Comparison of ENCODE assay signal across 14 mouse cellular contexts in the genomic region with DNA sequence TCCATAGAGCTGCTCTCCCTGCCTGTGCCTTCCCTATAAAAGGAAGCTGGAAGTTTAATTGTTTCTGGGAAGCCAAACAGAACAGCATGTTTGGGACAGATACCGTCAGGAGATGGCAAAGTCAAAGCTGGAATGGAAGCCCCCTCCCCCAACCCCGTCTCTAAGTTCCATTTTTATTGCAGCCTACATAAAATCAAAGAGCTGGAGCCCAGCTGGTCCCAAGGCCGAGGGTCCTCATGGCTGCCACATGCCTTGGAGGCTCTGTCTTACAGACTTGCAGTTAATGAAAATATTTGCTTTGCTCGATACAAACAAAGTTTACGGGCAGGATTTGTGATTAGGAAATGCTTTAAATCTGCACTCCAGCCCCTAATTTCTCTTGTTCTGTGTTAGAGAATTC.
A peak's percentile ranks its signal among the peaks of the same experiment; 100 is the strongest.
DNase-seq lines count a peak whose midpoint lies in the region; ATAC-seq and TF ChIP-seq lines count a peak whose summit lies in the region.
"Had no signal": no experiment of that assay in that cellular context is flagged by ENCODE, and none has a peak within 500 bp of the region (broad histone marks: within the 10 kb centered on the region; RNA-seq: fewer than 3 reads in every experiment).

No protein-coding gene starts in this region.

- no peak overlapping the region for H3K4me3 ChIP-seq in intestine, embryonic 14.5 days (ENCODE audit: low read depth, low read length)
- no peak overlapping the region for H3K4me3 ChIP-seq in intestine, postnatal 0 days (ENCODE audit: low read depth, low read length)
- no peak overlapping the region for H3K4me3 ChIP-seq in lung, postnatal 0 days (ENCODE audit: low read depth, low read length)
- H3K4me3 ChIP-seq in limb, embryonic 14.5 days (replicated peaks; ENCODE audit: low read length): no peak overlapping the region
- H3K4me3 ChIP-seq in liver, embryonic 12.5 days: no peak overlapping the region
- H3K4me3 ChIP-seq: neural tube, embryonic 12.5 days had no signal

- H3K36me3 ChIP-seq in intestine, embryonic 14.5 days (ENCODE audit: control insufficient read depth, insufficient read depth, low read length): peaks cover 13% of the 10 kb centered on the region
- H3K36me3 ChIP-seq in intestine, postnatal 0 days (ENCODE audit: control insufficient read depth, insufficient read depth): no peaks in the 10 kb centered on the region; the same call in 1 of the 2 replicates
- H3K36me3 ChIP-seq in lung, postnatal 0 days (ENCODE audit: insufficient read depth, low read length): peaks cover 7% of the 10 kb centered on the region
- peaks cover 7% of the 10 kb centered on the region for H3K36me3 ChIP-seq in limb, embryonic 14.5 days (ENCODE audit: control insufficient read depth, insufficient read depth, low read length)
- no peaks in the 10 kb centered on the region for H3K36me3 ChIP-seq in liver, embryonic 12.5 days
- H3K36me3 ChIP-seq: neural tube, embryonic 12.5 days had no signal

- no peak for TF ChIP-seq EP300 in lung, postnatal 0 days (IDR thresholded peaks at IDR 0.05)

- H3K27ac ChIP-seq in intestine, embryonic 14.5 days (ENCODE audit: low read depth): peak overlapping the region; percentile 5; the same call in 1 of the 2 replicates
- H3K27ac ChIP-seq in intestine, postnatal 0 days (ENCODE audit: low read depth, low read length): no peak overlapping the region
- H3K27ac ChIP-seq in lung, postnatal 0 days (ENCODE audit: low read length): 0 out of 2 replicates have a peak overlapping the region, but pooled peaks have one; percentile 45
- 0 out of 2 replicates have a peak overlapping the region, but pooled peaks have one; percentile 15 for H3K27ac ChIP-seq in limb, embryonic 14.5 days (replicated peaks; ENCODE audit: low read depth, low read length)
- H3K27ac ChIP-seq in liver, embryonic 12.5 days: no peak overlapping the region
- H3K27ac ChIP-seq: neural tube, embryonic 12.5 days had no signal

- no peaks in the 10 kb centered on the region for H3K27me3 ChIP-seq in intestine, embryonic 14.5 days (replicated peaks; ENCODE audit: control insufficient read depth, insufficient read depth, low read length)
- H3K27me3 ChIP-seq in intestine, postnatal 0 days (replicated peaks; ENCODE audit: control insufficient read depth, insufficient read depth, low read length): no peaks in the 10 kb centered on the region
- H3K27me3 ChIP-seq in lung, postnatal 0 days (replicated peaks; ENCODE audit: insufficient read depth, low read length): no peaks in the 10 kb centered on the region
- H3K27me3 ChIP-seq in limb, embryonic 14.5 days (ENCODE audit: control insufficient read depth, insufficient read depth, low read length): no peaks in the 10 kb centered on the region
- no peaks in the 10 kb centered on the region for H3K27me3 ChIP-seq in liver, embryonic 12.5 days (replicated peaks)
- H3K27me3 ChIP-seq: CH12.LX; neural tube, embryonic 12.5 days had no signal

- TF ChIP-seq CTCF in intestine, postnatal 0 days (IDR thresholded peaks at IDR 0.05; ENCODE audit: low read depth): no peak
- TF ChIP-seq CTCF in lung, postnatal 0 days (IDR thresholded peaks at IDR 0.05): no peak

- no peak for DNase-seq in intestine, embryonic 14.5 days (ENCODE audit: low spot score)
- DNase-seq in lung, postnatal 0 days (ENCODE audit: low spot score): no peak
- no peak for DNase-seq in lung, postnatal 25 days (ENCODE audit: low spot score)
- peak; percentile 74 for DNase-seq in forelimb bud, embryonic 11.5 days (ENCODE audit: low read depth, low spot score)
- peak; percentile 52 for DNase-seq in limb, embryonic 14.5 days (ENCODE audit: low spot score)
- no peak for DNase-seq in spleen, postnatal 14 days (ENCODE audit: low spot score in 2 of 2)
- DNase-seq: cerebellum, adult 18-20 months; lung, adult 18-20 months; retina, postnatal 1 day had no signal

- H3K4me1 ChIP-seq in intestine, embryonic 14.5 days (replicated peaks; ENCODE audit: control insufficient read depth, insufficient read depth, low read length): peaks cover 65% of the 10 kb centered on the region
- peaks cover 11% of the 10 kb centered on the region; the same call in 1 of the 2 replicates for H3K4me1 ChIP-seq in intestine, postnatal 0 days (replicated peaks; ENCODE audit: control insufficient read depth, insufficient read depth, low read length)
- peaks cover 29% of the 10 kb centered on the region for H3K4me1 ChIP-seq in lung, postnatal 0 days (ENCODE audit: insufficient read depth, low read depth, low read length)
- peaks cover 46% of the 10 kb centered on the region for H3K4me1 ChIP-seq in limb, embryonic 14.5 days (ENCODE audit: control insufficient read depth, insufficient read depth, low read length)
- 0 out of 2 replicates have a peak, but pooled peaks cover 11% of the 10 kb centered on the region for H3K4me1 ChIP-seq in liver, embryonic 12.5 days

- H3K9ac ChIP-seq in intestine, embryonic 14.5 days (ENCODE audit: low read length): no peak overlapping the region
- no peak overlapping the region for H3K9ac ChIP-seq in intestine, postnatal 0 days (ENCODE audit: low read depth, low read length)
- no peak overlapping the region for H3K9ac ChIP-seq in lung, postnatal 0 days (replicated peaks; ENCODE audit: low read depth)
- H3K9ac ChIP-seq in limb, embryonic 14.5 days (ENCODE audit: low read depth, low read length, severe bottlenecking): no peak overlapping the region
- no peak overlapping the region for H3K9ac ChIP-seq in liver, embryonic 12.5 days
- H3K9ac ChIP-seq: neural tube, embryonic 12.5 days had no signal

- ATAC-seq in intestine, embryonic 14.5 days (replicated peaks; ENCODE audit: low FRiP score, low TSS enrichment, low read depth): no peak
- ATAC-seq in intestine, postnatal 0 days: no peak
- ATAC-seq in lung, postnatal 0 days: no peak
- no peak; the same call in 1 of the 2 replicates for ATAC-seq in limb, embryonic 14.5 days (ENCODE audit: low FRiP score, low read depth)
- ATAC-seq in liver, embryonic 12.5 days: no peak
- ATAC-seq: midbrain, embryonic 16.5 days had no signal

- H3K4me2 ChIP-seq in intestine, embryonic 14.5 days (ENCODE audit: low read length): no peak overlapping the region
- no peak overlapping the region for H3K4me2 ChIP-seq in intestine, postnatal 0 days (replicated peaks; ENCODE audit: low read depth)
- H3K4me2 ChIP-seq in lung, postnatal 0 days (replicated peaks; ENCODE audit: low read depth, low read length): no peak overlapping the region
- no peak overlapping the region for H3K4me2 ChIP-seq in limb, embryonic 14.5 days (replicated peaks; ENCODE audit: low read depth, low read length, severe bottlenecking)
- H3K4me2 ChIP-seq in liver, embryonic 12.5 days: no peak overlapping the region
- H3K4me2 ChIP-seq: neural tube, embryonic 12.5 days had no signal

- TF ChIP-seq POLR2A in limb, embryonic 14.5 days (IDR thresholded peaks at IDR 0.05; ENCODE audit: borderline replicate concordance, extremely low read depth, insufficient read depth, insufficient read length): no peak

- WGBS in intestine, embryonic 14.5 days: 24% methylated on average over 5 of the region's 5 CpGs
- WGBS in intestine, postnatal 0 days: 36% methylated on average over 5 of the region's 5 CpGs
- WGBS in lung, postnatal 0 days: 30% methylated on average over 5 of the region's 5 CpGs
- 17% methylated on average over 5 of the region's 5 CpGs for WGBS in limb, embryonic 14.5 days
- 55% methylated on average over 5 of the region's 5 CpGs for WGBS in liver, embryonic 12.5 days (ENCODE audit: insufficient replicate concordance)

- no peaks in the 10 kb centered on the region for H3K9me3 ChIP-seq in intestine, embryonic 14.5 days (ENCODE audit: control insufficient read depth, low read length)
- H3K9me3 ChIP-seq in intestine, postnatal 0 days (ENCODE audit: control insufficient read depth): no peaks in the 10 kb centered on the region
- H3K9me3 ChIP-seq in lung, postnatal 0 days (ENCODE audit: low read length): no peaks in the 10 kb centered on the region
- no peaks in the 10 kb centered on the region for H3K9me3 ChIP-seq in limb, embryonic 14.5 days (ENCODE audit: control insufficient read depth, low read length)
- H3K9me3 ChIP-seq in liver, embryonic 12.5 days (replicated peaks): no peaks in the 10 kb centered on the region
- H3K9me3 ChIP-seq: neural tube, embryonic 12.5 days had no signal

Comparison
In these comparisons a context has a peak if more than half of its experiments do, and no peak if none do; other contexts are left out.
1. H3K27ac ChIP-seq: peak in intestine, embryonic 14.5 days (single experiment), lung, postnatal 0 days (single experiment) and limb, embryonic 14.5 days (single experiment); none in intestine, postnatal 0 days (single experiment) and liver, embryonic 12.5 days (single experiment).
2. DNase-seq: peak in forelimb bud, embryonic 11.5 days (single experiment) and limb, embryonic 14.5 days (single experiment); none in intestine, embryonic 14.5 days (single experiment), lung, postnatal 0 days (single experiment), lung, postnatal 25 days (single experiment) and spleen, postnatal 14 days (0 of 2).